Mouse (Mus musculus) liver, postnatal 0 days (tissue): ENCODE results near the gene Rps21.

Experiments used
- CTCF ChIP-seq: sonication (generic); IDR thresholded peaks from 2 replicates; pipeline ENCODE4 v1.5.1; 2016; ENCODE audit warnings: antibody characterized with exemption, low read depth
- EP300 ChIP-seq: IDR thresholded peaks from 2 replicates; pipeline ENCODE4 v1.6.1; 2016; ENCODE audit warnings: antibody characterized with exemption, low read depth, mild to moderate bottlenecking

- TF ChIP-seq CTCF (no peak), EP300 (no peak)
These were observed 3.7 kb downstream of the Rps21 start for GRCm38 (mm10) chr2:180260610-180261480.
